Mouse (Mus musculus) CH12.LX (cell line): Measurements from ENCODE around the gene Tpi1.
"Not testable (repeated sequence)": the region's sequence is repeated elsewhere in the genome, so short reads cannot be mapped to it uniquely, and the experiment has no call there.

ENCODE experiments used
- CHD2 ChIP-seq: IDR thresholded peaks from 2 replicates; pipeline ENCODE4 v1.6.1; 2011; ENCODE audit warnings: low read length, improper control_type of control experiment
- CTCF ChIP-seq, 2 experiments: IDR thresholded peaks in 1 of 2; conservative IDR thresholded peaks in 1 of 2; 2 replicates each; pipeline ENCODE4 v1.5.1; 2011 to 2012; ENCODE audit warnings: low read depth in 2 of 2, low read length in 2 of 2, improper control_type of control experiment in 1 of 2, inconsistent platforms in 1 of 2, mild to moderate bottlenecking in 1 of 2, moderate library complexity in 1 of 2
- ELF1 ChIP-seq: IDR thresholded peaks from 2 replicates; pipeline ENCODE4 v1.6.1; 2014; ENCODE audit warnings: low read depth, mild to moderate bottlenecking, inconsistent platforms, low read length, improper control_type of control experiment
- EP300 ChIP-seq: IDR thresholded peaks from 2 replicates; pipeline ENCODE4 v1.6.1; 2011; ENCODE audit warnings: low read length, improper control_type of control experiment
- ETS1 ChIP-seq: conservative IDR thresholded peaks from 2 replicates; pipeline ENCODE4 v1.6.1; 2012; ENCODE audit warnings: low read depth, mild to moderate bottlenecking, inconsistent platforms, low read length, improper control_type of control experiment, moderate library complexity
- JUND ChIP-seq: conservative IDR thresholded peaks from 2 replicates; pipeline ENCODE4 v1.6.1; 2011; ENCODE audit warnings: low read depth, low read length, improper control_type of control experiment
- MAFK ChIP-seq: IDR thresholded peaks from 2 replicates; pipeline ENCODE4 v1.6.1; 2011; ENCODE audit warnings: low read length, improper control_type of control experiment; ENCODE audit not compliant: insufficient replicate concordance
- MAX ChIP-seq: IDR thresholded peaks from 2 replicates; pipeline ENCODE4 v1.6.1; 2011; ENCODE audit warnings: low read length, improper control_type of control experiment
- MEF2A ChIP-seq: IDR thresholded peaks from 2 replicates; pipeline ENCODE4 v1.6.1; 2014; ENCODE audit warnings: low read depth, mild to moderate bottlenecking, inconsistent platforms, low read length, improper control_type of control experiment, borderline replicate concordance
- POLR2A ChIP-seq: IDR thresholded peaks from 2 replicates; pipeline ENCODE4 v1.6.1; 2011; ENCODE audit warnings: low read depth, mild to moderate bottlenecking, improper control_type of control experiment, low read length
- TBP ChIP-seq: conservative IDR thresholded peaks from 2 replicates; pipeline ENCODE4 v1.6.1; 2011; ENCODE audit warnings: low read depth, low read length, improper control_type of control experiment
- ZKSCAN1 ChIP-seq: IDR thresholded peaks from 2 replicates; pipeline ENCODE4 v1.6.1; 2012; ENCODE audit warnings: low read depth, inconsistent platforms, low read length, improper control_type of control experiment, borderline replicate concordance
- ZMIZ1 ChIP-seq: IDR thresholded peaks from 2 replicates; pipeline ENCODE4 v1.6.1; 2012; ENCODE audit warnings: low read depth, mild to moderate bottlenecking, inconsistent platforms, low read length, improper control_type of control experiment
- ZNF384 ChIP-seq: IDR thresholded peaks from 2 replicates; pipeline ENCODE4 v1.6.1; 2012; ENCODE audit warnings: low read depth, low read length, improper control_type of control experiment, inconsistent platforms

- TF ChIP-seq POLR2A; ETS1; CHD2; CTCF (conservative IDR thresholded peaks at IDR 0.05 in 1 of 2, IDR thresholded peaks at IDR 0.05 in 1 of 2; ENCODE audit: low read depth in 2 of 2, low read length in 2 of 2); ZMIZ1; MEF2A; ELF1; JUND; TBP; MAX; EP300; MAFK; ZNF384; ZKSCAN1: not testable (repeated sequence)
Observed at GRCm38 (mm10) chr6:124831199-124831598, 17.1 kb upstream of the Tpi1 start.
